Mouse (Mus musculus): ENCODE results near the gene Angptl7. TPM values are rescaled to one million over a fixed set of nuclear protein-coding genes. Genes with fewer than 3 reads are reported as not detected.

Gene Angptl7
- polyA plus RNA-seq, 2 experiments: 0.23 to 0.33 TPM

DNA sequence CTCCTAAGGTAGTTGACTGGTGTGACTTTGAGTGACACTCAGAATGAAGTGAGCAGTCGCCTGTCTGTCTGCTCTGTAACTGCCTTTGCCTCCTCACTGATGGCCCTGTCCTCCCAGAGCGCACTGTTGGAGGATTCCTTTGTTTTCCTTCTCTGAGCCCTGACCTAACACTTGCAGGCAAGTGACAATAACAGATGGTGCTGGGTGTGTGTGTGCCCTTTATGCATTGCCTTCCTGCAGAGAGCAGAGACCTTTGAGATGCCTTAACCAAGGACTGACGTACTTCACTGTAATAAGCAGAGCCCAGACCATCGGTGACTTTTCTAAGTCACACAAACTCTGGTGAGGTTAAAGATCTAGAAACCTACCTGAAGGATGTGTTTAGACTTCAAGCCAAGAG, 31.1 kb upstream of the Angptl7 start:
- ATAC-seq (ENCODE audit: insufficient read depth): no peak
- DNase-seq (ENCODE audit: low read depth in 3 of 3, low spot score in 3 of 3): no peak
- Histone ChIP-seq H3K4me2 (ENCODE audit: low read depth) (no peak overlapping the region), H3K27me3 (ENCODE audit: control insufficient read depth, insufficient read depth, low read length) (no peaks in the 10 kb centered on the region), H3K9ac (replicated peaks) (no peak overlapping the region), H3K27ac (no peak overlapping the region), H3K4me3 (ENCODE audit: insufficient read depth in 1 of 2, low read depth in 2 of 2, low read length in 2 of 2) (no peak overlapping the region), H3K36me3 (replicated peaks; ENCODE audit: control insufficient read depth, insufficient read depth, low read depth) (peaks cover 8% of the 10 kb centered on the region), H3K9me3 (ENCODE audit: control insufficient read depth, low read length) (no peaks in the 10 kb centered on the region), H3K4me1 (replicated peaks; ENCODE audit: control insufficient read depth in 2 of 2, insufficient read depth in 2 of 2, low read length in 1 of 2) (no peaks in the 10 kb centered on the region)
- TF ChIP-seq EP300 (IDR thresholded peaks at IDR 0.05; ENCODE audit: low read depth): no peak
- TF ChIP-seq CTCF (IDR thresholded peaks at IDR 0.05; ENCODE audit: low read depth): no peak
- WGBS (ENCODE audit: insufficient replicate concordance): 80% methylated on average over 4 of the region's 4 CpGs

DNA sequence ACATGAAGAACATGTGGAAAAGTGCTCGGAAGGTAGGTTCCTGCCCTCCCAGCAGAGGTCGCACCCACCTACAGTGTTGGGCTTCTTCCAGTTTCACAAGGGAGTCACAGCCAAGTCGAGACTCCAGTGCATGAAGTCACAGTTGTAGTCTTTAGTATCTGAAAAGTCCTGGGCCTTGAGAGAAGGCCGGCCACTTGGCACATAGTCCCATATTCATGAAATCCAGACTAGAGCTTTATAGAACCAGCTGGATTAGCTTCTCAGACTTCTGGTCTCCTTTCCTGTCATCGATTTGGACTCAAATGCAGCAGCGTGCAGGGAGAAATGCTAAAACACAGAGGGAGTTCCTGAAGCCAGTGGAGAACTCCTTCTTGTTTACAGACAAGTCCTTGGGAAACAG, 30.5 kb upstream of the Angptl7 start:
- DNase-seq (ENCODE audit: low read depth in 3 of 3, low spot score in 3 of 3): no peak
- Histone ChIP-seq H3K9ac (replicated peaks) (no peak overlapping the region), H3K27me3 (ENCODE audit: control insufficient read depth, insufficient read depth, low read length) (no peaks in the 10 kb centered on the region), H3K4me2 (ENCODE audit: low read depth) (no peak overlapping the region), H3K4me1 (replicated peaks; ENCODE audit: control insufficient read depth in 2 of 2, insufficient read depth in 2 of 2, low read length in 1 of 2) (no peaks in the 10 kb centered on the region), H3K9me3 (ENCODE audit: control insufficient read depth, low read length) (no peaks in the 10 kb centered on the region), H3K4me3 (ENCODE audit: insufficient read depth in 1 of 2, low read depth in 2 of 2, low read length in 2 of 2) (no peak overlapping the region), H3K27ac (no peak overlapping the region), H3K36me3 (replicated peaks; ENCODE audit: control insufficient read depth, insufficient read depth, low read depth) (peaks cover 13% of the 10 kb centered on the region)
- WGBS (ENCODE audit: insufficient replicate concordance): 73% methylated on average over 6 of the region's 6 CpGs
- TF ChIP-seq CTCF (IDR thresholded peaks at IDR 0.05; ENCODE audit: low read depth) (no peak), EP300 (IDR thresholded peaks at IDR 0.05; ENCODE audit: low read depth) (no peak)
- ATAC-seq (ENCODE audit: insufficient read depth): no peak

DNA sequence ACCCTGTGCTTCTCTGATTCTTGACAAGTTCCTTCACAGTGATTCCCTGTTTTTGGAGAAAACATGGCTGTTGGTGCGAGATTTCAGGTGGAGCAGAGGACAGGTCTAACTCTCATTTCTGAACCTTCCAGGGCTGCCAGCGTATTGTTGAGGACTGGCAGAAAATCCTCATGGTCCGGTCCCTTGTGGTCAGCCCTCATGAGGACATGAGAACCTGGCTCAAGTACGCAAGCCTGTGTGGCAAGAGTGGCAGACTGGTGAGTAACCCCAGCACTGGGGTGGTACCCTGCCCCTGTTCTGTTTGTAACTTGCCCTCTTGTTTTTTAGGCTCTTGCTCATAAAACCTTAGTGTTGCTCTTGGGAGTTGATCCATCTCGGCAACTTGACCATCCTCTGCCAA, 30.1 kb upstream of the Angptl7 start:
- no peaks in the 10 kb centered on the region for H3K4me1 ChIP-seq (replicated peaks; ENCODE audit: control insufficient read depth in 2 of 2, insufficient read depth in 2 of 2, low read length in 1 of 2)
- no peaks in the 10 kb centered on the region for H3K27me3 ChIP-seq (ENCODE audit: control insufficient read depth, insufficient read depth, low read length)
- 79% methylated on average over 5 of the region's 5 CpGs for WGBS (ENCODE audit: insufficient replicate concordance)
- DNase-seq (ENCODE audit: low read depth in 3 of 3, low spot score in 3 of 3) (no peak), ATAC-seq (ENCODE audit: insufficient read depth) (no peak)
- H3K4me2 ChIP-seq (ENCODE audit: low read depth): no peak overlapping the region
- no peaks in the 10 kb centered on the region for H3K9me3 ChIP-seq (ENCODE audit: control insufficient read depth, low read length)
- no peak overlapping the region for H3K9ac ChIP-seq (replicated peaks)
- no peak for TF ChIP-seq EP300 (IDR thresholded peaks at IDR 0.05; ENCODE audit: low read depth)
- TF ChIP-seq CTCF (IDR thresholded peaks at IDR 0.05; ENCODE audit: low read depth): no peak
- H3K27ac ChIP-seq: no peak overlapping the region
- peaks cover 13% of the 10 kb centered on the region for H3K36me3 ChIP-seq (replicated peaks; ENCODE audit: control insufficient read depth, insufficient read depth, low read depth)
- H3K4me3 ChIP-seq (ENCODE audit: insufficient read depth in 1 of 2, low read depth in 2 of 2, low read length in 2 of 2): no peak overlapping the region

DNA sequence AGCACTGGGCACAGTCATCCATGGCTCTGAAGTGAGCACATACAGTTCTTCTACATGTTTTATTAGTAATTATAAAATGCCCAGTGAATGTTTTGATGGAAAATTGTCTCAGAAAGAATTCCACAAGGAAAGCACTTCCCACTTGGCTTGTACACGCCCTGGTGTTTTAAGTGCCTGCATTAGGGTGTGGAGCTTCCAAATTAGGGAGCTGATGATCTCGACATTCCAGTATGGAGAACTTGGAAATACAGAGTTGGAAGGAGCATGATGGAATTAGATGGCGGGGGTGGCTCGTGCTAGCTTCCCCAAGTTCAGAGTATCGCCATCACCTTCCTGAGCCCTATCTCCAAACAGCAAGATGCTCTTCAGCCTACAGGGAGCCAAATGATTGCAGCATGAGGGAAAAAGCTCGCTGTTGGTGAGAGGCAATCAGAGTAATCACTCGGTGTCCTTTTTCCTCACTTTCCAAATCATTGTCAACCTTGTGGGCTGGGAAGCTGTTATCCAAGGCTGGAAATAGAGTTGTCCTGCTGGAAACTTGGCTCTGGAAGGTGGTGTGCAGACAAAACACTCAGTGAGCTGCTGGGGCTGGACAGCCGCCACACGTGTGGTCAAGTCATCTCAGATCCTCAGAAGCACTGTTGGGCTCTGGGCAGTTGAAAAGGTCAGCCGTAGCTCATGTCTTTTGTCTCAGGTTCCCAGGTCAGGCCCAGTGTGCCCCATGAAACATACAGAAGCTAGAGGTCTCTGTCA, 27.1 kb upstream of the Angptl7 start:
- TF ChIP-seq CTCF (IDR thresholded peaks at IDR 0.05; ENCODE audit: low read depth) (no peak), EP300 (IDR thresholded peaks at IDR 0.05; ENCODE audit: low read depth) (no peak)
- WGBS (ENCODE audit: insufficient replicate concordance): 73% methylated on average over 10 of the region's 10 CpGs
- ATAC-seq (ENCODE audit: insufficient read depth) (no peak), DNase-seq (ENCODE audit: low read depth in 3 of 3, low spot score in 3 of 3) (no peak)
- Histone ChIP-seq H3K4me3 (ENCODE audit: insufficient read depth in 1 of 2, low read depth in 2 of 2, low read length in 2 of 2) (no peak overlapping the region), H3K4me2 (ENCODE audit: low read depth) (no peak overlapping the region), H3K27ac (no peak overlapping the region), H3K9me3 (ENCODE audit: control insufficient read depth, low read length) (no peaks in the 10 kb centered on the region), H3K27me3 (ENCODE audit: control insufficient read depth, insufficient read depth, low read length) (no peaks in the 10 kb centered on the region), H3K36me3 (replicated peaks; ENCODE audit: control insufficient read depth, insufficient read depth, low read depth) (peaks cover 15% of the 10 kb centered on the region), H3K4me1 (replicated peaks; ENCODE audit: control insufficient read depth in 2 of 2, insufficient read depth in 2 of 2, low read length in 1 of 2) (no peaks in the 10 kb centered on the region), H3K9ac (replicated peaks) (no peak overlapping the region)

DNA sequence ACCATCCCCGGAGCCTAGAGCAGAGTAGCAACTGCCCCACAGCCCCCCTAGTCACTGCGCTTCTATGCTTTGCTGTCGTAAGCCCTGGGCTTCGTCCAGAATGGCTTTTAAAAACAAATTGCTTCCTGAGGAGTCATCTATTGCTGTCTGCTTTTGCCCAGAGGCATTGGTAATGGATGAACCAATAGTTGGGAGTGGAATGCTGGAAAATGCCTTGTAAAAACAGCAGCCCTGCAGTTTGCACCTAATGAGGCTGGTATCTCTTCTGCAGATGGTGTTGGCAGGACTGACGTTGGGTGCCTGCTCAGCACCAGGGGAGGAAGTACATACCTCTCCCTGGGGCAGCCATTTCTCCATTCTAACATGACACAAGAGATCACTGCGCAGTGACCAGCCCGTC, 23.3 kb upstream of the Angptl7 start:
- Histone ChIP-seq H3K9ac (replicated peaks) (no peak overlapping the region), H3K4me3 (ENCODE audit: insufficient read depth in 1 of 2, low read depth in 2 of 2, low read length in 2 of 2) (no peak overlapping the region), H3K27me3 (ENCODE audit: control insufficient read depth, insufficient read depth, low read length) (no peaks in the 10 kb centered on the region), H3K27ac (no peak overlapping the region), H3K4me1 (replicated peaks; ENCODE audit: control insufficient read depth in 2 of 2, insufficient read depth in 2 of 2, low read length in 1 of 2) (no peaks in the 10 kb centered on the region), H3K4me2 (ENCODE audit: low read depth) (no peak overlapping the region), H3K36me3 (replicated peaks; ENCODE audit: control insufficient read depth, insufficient read depth, low read depth) (peaks cover 9% of the 10 kb centered on the region), H3K9me3 (ENCODE audit: control insufficient read depth, low read length) (no peaks in the 10 kb centered on the region)
- no peak for TF ChIP-seq EP300 (IDR thresholded peaks at IDR 0.05; ENCODE audit: low read depth)
- TF ChIP-seq CTCF (IDR thresholded peaks at IDR 0.05; ENCODE audit: low read depth): no peak
- ATAC-seq (ENCODE audit: insufficient read depth): no peak
- DNase-seq (ENCODE audit: low read depth in 3 of 3, low spot score in 3 of 3): no peak
- 73% methylated on average over 7 of the region's 7 CpGs for WGBS (ENCODE audit: insufficient replicate concordance)
